Mouse (Mus musculus): ENCODE results near the gene Mdm2. TPM values are rescaled to one million over a fixed set of nuclear protein-coding genes. Genes with fewer than 3 reads are reported as not detected.

Mdm2 gene
- polyA plus RNA-seq, 1 experiment from 2014 or later: 22.0 TPM

DNA sequence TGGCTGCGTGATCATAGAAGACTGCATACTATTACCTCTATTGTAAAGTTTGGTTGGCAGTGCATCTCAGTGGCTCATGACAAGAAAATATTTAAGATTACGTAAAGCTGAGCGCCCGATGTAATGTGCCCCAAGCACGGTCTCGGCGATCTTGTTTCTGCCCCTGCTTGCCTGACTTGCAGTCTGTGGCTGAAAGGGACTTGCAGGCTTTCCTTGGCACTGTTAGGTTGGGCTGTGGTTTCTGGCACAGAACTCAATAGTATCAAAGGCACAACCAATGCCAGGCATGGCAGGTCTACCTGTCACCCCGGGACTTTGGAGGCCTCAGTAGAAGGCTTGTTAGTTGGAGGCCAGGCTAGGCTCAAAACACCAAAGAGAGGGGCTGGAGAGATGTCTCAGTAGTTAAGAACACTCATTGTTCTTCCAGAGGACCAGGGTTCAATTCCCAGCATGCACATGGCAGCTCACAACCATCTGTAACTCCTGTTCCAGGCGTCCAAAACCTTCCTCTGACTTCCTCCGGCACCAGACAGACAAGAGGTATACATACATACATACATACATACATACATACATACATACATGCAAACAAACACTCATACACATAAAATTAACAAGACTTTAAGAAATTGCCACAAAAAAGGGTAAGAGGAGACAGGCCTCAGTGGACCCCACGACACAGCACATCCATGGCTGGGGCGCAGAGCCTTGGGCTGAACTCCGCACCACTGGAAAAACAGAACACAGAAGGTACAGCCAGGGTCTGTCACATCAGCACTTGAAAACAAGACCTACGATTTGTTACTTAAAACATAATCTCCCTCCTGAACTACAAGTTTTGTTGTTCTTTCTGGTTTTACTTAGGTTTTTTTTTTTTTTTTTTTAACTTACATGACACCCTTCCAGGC lies 51.8 kb downstream of the Mdm2 start:
- Histone ChIP-seq H3K4me1 (replicated peaks; ENCODE audit: insufficient read depth, low read length) (peaks cover 12% of the 10 kb centered on the region; the same call in 1 of the 2 replicates), H3K9me3 (replicated peaks; ENCODE audit: low read length) (no peaks in the 10 kb centered on the region), H3K4me2 (ENCODE audit: low read length) (no peak overlapping the region), H3K9ac (ENCODE audit: low read depth, low read length) (no peak overlapping the region), H3K27ac (no peak overlapping the region), H3K36me3 (ENCODE audit: insufficient read depth, low read length) (no peaks in the 10 kb centered on the region), H3K27me3 (ENCODE audit: insufficient read depth, low read length) (no peaks in the 10 kb centered on the region), H3K4me3 (replicated peaks; ENCODE audit: low read depth, low read length) (no peak overlapping the region)
- ATAC-seq (replicated peaks; ENCODE audit: low FRiP score, low read depth): no peak
- no peak for DNase-seq (ENCODE audit: low spot score)
- 88% methylated on average over 14 of the region's 14 CpGs for WGBS
- no peak for TF ChIP-seq CTCF (IDR thresholded peaks at IDR 0.05; ENCODE audit: low read depth)

DNA sequence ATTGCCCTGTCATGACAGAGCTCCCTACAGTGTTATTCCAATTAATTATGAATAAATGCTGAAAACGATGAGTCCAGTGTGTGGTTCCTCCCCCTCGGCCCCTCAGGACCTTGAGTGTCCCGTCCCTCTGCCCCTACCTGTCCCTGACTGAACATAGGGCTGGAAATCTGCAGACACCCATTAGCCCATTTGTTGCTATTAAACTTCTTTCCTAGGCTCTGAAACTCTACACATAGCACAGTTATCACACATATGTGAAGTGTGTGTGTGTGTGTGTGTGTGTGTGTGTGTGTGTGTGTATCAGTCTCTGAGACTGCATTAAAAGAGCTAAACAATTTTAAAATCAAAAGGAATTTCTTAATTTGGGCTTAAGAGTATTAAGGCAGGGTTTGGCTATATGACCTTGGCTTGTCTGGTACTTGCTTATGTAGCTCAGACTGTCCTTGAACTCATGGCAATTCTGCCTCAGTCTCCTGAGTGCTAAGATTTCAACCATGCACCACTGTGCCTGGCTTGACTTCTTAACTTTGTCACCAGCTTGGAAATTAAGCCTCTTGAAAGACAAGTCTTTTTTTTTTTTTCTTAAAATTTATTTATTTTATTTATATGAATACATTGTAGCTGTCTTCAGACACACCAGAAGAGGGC lies 52.8 kb downstream of the Mdm2 start:
- DNase-seq (ENCODE audit: low spot score) (no peak), ATAC-seq (replicated peaks; ENCODE audit: low FRiP score, low read depth) (no peak)
- Histone ChIP-seq H3K4me1 (replicated peaks; ENCODE audit: insufficient read depth, low read length) (peaks cover 7% of the 10 kb centered on the region; the same call in 1 of the 2 replicates), H3K9ac (ENCODE audit: low read depth, low read length) (no peak overlapping the region), H3K27ac (no peak overlapping the region), H3K27me3 (ENCODE audit: insufficient read depth, low read length) (no peaks in the 10 kb centered on the region), H3K4me2 (ENCODE audit: low read length) (no peak overlapping the region), H3K9me3 (replicated peaks; ENCODE audit: low read length) (no peaks in the 10 kb centered on the region), H3K4me3 (replicated peaks; ENCODE audit: low read depth, low read length) (no peak overlapping the region), H3K36me3 (ENCODE audit: insufficient read depth, low read length) (no peaks in the 10 kb centered on the region)
- no peak for TF ChIP-seq CTCF (IDR thresholded peaks at IDR 0.05; ENCODE audit: low read depth)
- 79% methylated on average over 3 of the region's 3 CpGs for WGBS

DNA sequence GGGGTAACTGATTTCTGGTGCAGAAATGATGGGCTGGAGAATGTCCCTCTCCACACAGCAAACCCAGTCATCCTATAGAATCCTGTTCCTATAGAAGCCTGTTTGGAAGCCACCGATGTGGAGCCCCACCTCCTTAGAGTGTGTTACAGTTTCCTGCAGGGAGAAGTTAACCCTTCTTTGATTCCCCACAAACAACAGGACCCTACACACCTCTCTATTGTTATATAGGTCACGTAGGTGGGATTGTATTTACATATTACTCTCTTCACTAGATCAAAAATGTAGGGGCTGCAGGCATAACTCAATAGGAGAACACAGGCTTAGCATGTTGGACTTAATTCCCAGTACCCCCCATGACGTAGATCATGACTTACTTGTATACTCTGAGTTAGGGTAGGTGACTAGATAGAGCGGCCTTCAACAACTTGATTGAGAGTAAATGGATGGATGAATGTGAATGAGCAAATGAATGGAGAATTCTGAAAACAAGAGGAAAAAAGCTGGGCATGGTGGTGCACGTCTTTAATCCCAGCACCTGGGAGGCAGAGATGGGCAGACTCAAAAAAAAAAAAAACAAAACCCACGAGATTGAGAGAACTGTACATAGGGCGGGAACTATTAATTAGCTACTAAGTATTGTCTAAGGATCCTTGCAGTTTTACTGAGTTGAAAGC lies 53.4 kb downstream of the Mdm2 start:
- Histone ChIP-seq H3K4me3 (replicated peaks; ENCODE audit: low read depth, low read length) (no peak overlapping the region), H3K9me3 (replicated peaks; ENCODE audit: low read length) (no peaks in the 10 kb centered on the region), H3K9ac (ENCODE audit: low read depth, low read length) (no peak overlapping the region), H3K4me1 (replicated peaks; ENCODE audit: insufficient read depth, low read length) (peaks cover 6% of the 10 kb centered on the region; the same call in 1 of the 2 replicates), H3K27me3 (ENCODE audit: insufficient read depth, low read length) (no peaks in the 10 kb centered on the region), H3K4me2 (ENCODE audit: low read length) (no peak overlapping the region), H3K27ac (no peak overlapping the region), H3K36me3 (ENCODE audit: insufficient read depth, low read length) (no peaks in the 10 kb centered on the region)
- TF ChIP-seq CTCF (IDR thresholded peaks at IDR 0.05; ENCODE audit: low read depth): no peak
- WGBS: 83% methylated on average over 7 of the region's 7 CpGs
- DNase-seq (ENCODE audit: low spot score) (no peak), ATAC-seq (replicated peaks; ENCODE audit: low FRiP score, low read depth) (no peak)

DNA sequence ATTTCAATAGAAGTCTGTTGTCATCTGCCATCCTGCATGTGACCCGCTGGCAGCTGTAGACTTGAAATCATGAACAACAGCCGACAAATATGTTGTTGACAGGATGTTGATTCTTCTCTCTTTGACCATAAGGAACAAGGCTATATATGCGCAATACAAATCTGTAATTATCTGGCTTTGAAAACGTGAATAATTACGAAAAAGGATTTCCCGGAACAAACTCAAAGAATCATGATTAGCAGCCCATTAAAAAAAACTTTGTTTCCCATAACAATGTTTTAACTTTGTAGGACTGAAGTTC lies 53.9 kb downstream of the Mdm2 start:
- H3K4me3 ChIP-seq (replicated peaks; ENCODE audit: low read depth, low read length): no peak overlapping the region
- WGBS: 68% methylated on average over 6 of the region's 6 CpGs
- no peak overlapping the region for H3K27ac ChIP-seq
- H3K9me3 ChIP-seq (replicated peaks; ENCODE audit: low read length): no peaks in the 10 kb centered on the region
- H3K9ac ChIP-seq (ENCODE audit: low read depth, low read length): no peak overlapping the region
- no peak for DNase-seq (ENCODE audit: low spot score)
- no peak for ATAC-seq (replicated peaks; ENCODE audit: low FRiP score, low read depth)
- no peaks in the 10 kb centered on the region for H3K36me3 ChIP-seq (ENCODE audit: insufficient read depth, low read length)
- TF ChIP-seq CTCF (IDR thresholded peaks at IDR 0.05; ENCODE audit: low read depth): no peak
- H3K27me3 ChIP-seq (ENCODE audit: insufficient read depth, low read length): no peaks in the 10 kb centered on the region
- H3K4me2 ChIP-seq (ENCODE audit: low read length): no peak overlapping the region
- H3K4me1 ChIP-seq (replicated peaks; ENCODE audit: insufficient read depth, low read length): peaks cover 6% of the 10 kb centered on the region; the same call in 1 of the 2 replicates

DNA sequence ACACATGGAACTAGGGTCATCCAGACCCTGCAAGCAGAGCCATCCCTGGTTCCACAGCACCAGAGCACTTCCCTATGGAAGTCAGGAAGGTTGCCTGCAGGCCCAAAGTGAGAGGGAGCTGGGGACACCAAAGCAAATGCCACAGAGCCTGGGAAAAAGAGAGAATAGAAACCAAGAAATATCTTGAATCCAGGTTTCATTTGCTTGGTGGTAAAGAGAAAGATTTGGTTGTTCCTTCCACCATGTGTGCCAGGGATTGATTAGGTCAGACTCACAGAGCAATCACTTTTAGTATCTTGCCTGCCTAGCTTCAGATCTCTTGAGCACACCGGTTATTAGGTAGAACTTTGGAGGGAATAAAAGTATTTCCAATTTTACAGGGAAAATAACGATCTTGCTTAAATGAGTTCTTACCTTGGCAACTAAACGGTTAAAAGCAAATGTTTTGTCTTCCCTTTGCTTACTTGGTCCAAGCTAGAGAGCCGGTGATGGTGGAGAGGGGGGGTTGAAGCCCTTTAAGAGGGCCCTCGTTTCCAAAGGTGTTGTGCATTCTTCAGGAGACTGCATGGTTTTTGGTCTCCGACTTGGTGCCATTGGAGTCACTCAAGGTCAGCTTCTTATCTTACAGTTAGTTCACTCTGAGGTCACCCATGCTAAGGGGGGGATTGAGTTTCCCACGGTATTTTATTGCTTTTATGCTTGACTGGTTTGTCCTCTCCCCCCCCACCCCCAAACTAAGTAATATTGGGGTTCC lies 54.5 kb downstream of the Mdm2 start:
- 42% methylated on average over 7 of the region's 7 CpGs for WGBS

DNA sequence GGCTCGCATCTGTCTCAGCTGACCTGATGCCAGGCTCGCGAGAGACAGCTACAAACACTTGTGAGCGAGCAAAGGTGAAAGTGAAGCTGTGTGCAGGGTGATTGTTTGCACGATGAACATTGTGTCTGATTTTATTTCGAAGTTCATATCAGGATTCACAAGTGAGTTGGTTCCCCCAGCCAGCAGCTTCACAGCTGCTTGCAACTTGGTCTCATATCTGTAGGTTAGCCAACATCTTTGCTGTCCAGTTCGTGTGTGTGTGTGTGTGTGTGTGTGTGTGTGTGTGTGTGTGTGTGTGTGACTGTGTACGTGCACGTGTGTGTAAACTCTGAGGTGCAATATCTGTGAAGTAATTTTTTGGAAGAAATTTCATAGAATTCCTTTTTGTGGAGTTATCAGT lies 55.1 kb downstream of the Mdm2 start:
- H3K27me3 ChIP-seq (ENCODE audit: insufficient read depth, low read length): no peaks in the 10 kb centered on the region
- no peak for TF ChIP-seq CTCF (IDR thresholded peaks at IDR 0.05; ENCODE audit: low read depth)
- H3K9ac ChIP-seq (ENCODE audit: low read depth, low read length): no peak overlapping the region
- no peak overlapping the region for H3K27ac ChIP-seq
- no peaks in the 10 kb centered on the region for H3K9me3 ChIP-seq (replicated peaks; ENCODE audit: low read length)
- 89% methylated on average over 9 of the region's 9 CpGs for WGBS
- no peak for DNase-seq (ENCODE audit: low spot score)
- peaks cover 6% of the 10 kb centered on the region; the same call in 1 of the 2 replicates for H3K4me1 ChIP-seq (replicated peaks; ENCODE audit: insufficient read depth, low read length)
- H3K36me3 ChIP-seq (ENCODE audit: insufficient read depth, low read length): no peaks in the 10 kb centered on the region
- no peak overlapping the region for H3K4me2 ChIP-seq (ENCODE audit: low read length)
- H3K4me3 ChIP-seq (replicated peaks; ENCODE audit: low read depth, low read length): no peak overlapping the region
- ATAC-seq (replicated peaks; ENCODE audit: low FRiP score, low read depth): no peak

More for the DNA sequence above, 54.5 kb downstream of the Mdm2 start:
- TF ChIP-seq CTCF (IDR thresholded peaks at IDR 0.05; ENCODE audit: low read depth): no peak
- no peaks in the 10 kb centered on the region for H3K9me3 ChIP-seq (replicated peaks; ENCODE audit: low read length)
- no peak overlapping the region for H3K4me3 ChIP-seq (replicated peaks; ENCODE audit: low read depth, low read length)
- no peak overlapping the region for H3K9ac ChIP-seq (ENCODE audit: low read depth, low read length)
- H3K27ac ChIP-seq: no peak overlapping the region
- H3K27me3 ChIP-seq (ENCODE audit: insufficient read depth, low read length): no peaks in the 10 kb centered on the region
- DNase-seq (ENCODE audit: low spot score) (no peak), ATAC-seq (replicated peaks; ENCODE audit: low FRiP score, low read depth) (no peak)
- H3K36me3 ChIP-seq (ENCODE audit: insufficient read depth, low read length): no peaks in the 10 kb centered on the region
- H3K4me1 ChIP-seq (replicated peaks; ENCODE audit: insufficient read depth, low read length): peaks cover 6% of the 10 kb centered on the region; the same call in 1 of the 2 replicates
- H3K4me2 ChIP-seq (ENCODE audit: low read length): no peak overlapping the region
